Mouse (Mus musculus) CH12.LX (cell line): ENCODE measurements around the gene Slc6a12. TPM values are rescaled to one million over a fixed set of nuclear protein-coding genes. Genes with fewer than 3 reads are reported as not detected.
"Not testable (repeated sequence)": the region's sequence is repeated elsewhere in the genome, so short reads cannot be mapped to it uniquely, and the experiment has no call there.

Experiments
- DNase-seq: peaks from one replicate; pipeline ENCODE4 v3.0.0-alpha.2; 2013; ENCODE audit errors: extremely low read depth
- H3K27ac ChIP-seq: 2 replicates; pipeline ENCODE4 v1.5.1; 2012; ENCODE audit warnings: low read depth, mild to moderate bottlenecking, control low read depth, moderate library complexity; ENCODE audit not compliant: insufficient read depth
- H3K27me3 ChIP-seq: replicated peaks from 2 replicates; pipeline ENCODE3; 2012; ENCODE audit warnings: inconsistent platforms
- H3K36me3 ChIP-seq, 2 experiments: replicated peaks in 1 of 2; 2 replicates each; pipeline versions ENCODE3 to v1.6.1; 2012; ENCODE audit warnings: inconsistent platforms in 1 of 2, low read length in 1 of 2, mild to moderate bottlenecking in 1 of 2, mixed read lengths in 1 of 2, moderate library complexity in 1 of 2; ENCODE audit not compliant: control insufficient read depth in 1 of 2, insufficient read depth in 1 of 2
- H3K4me1 ChIP-seq, 2 experiments: 2 replicates each; pipeline ENCODE4 v1.6.1; 2012; ENCODE audit warnings: inconsistent platforms in 1 of 2, moderate library complexity in 1 of 2; ENCODE audit not compliant: insufficient read depth in 2 of 2, control insufficient read depth in 1 of 2
- H3K4me2 ChIP-seq: 2 replicates; pipeline ENCODE4 v1.6.1; 2012; ENCODE audit warnings: low read depth, mild to moderate bottlenecking, control low read depth; ENCODE audit not compliant: poor library complexity, insufficient read depth, severe bottlenecking
- H3K4me3 ChIP-seq, 3 experiments: fragments of 150-350 bp in 1 of 3; sonication (generic) in 1 of 3; replicated peaks in 1 of 3; 2 replicates each; pipeline versions ENCODE3 to v1.5.1; 2011 to 2012; ENCODE audit warnings: low read depth in 2 of 3, low read length in 2 of 3, mild to moderate bottlenecking in 2 of 3, moderate library complexity in 2 of 3, control low read depth in 1 of 3, improper control_type of control experiment in 1 of 3, inconsistent platforms in 1 of 3, mixed read lengths in 1 of 3; ENCODE audit not compliant: poor library complexity in 1 of 3
- H3K79me2 ChIP-seq: replicated peaks from 2 replicates; pipeline ENCODE4 v1.6.1; 2012; ENCODE audit warnings: mild to moderate bottlenecking, moderate library complexity; ENCODE audit not compliant: control insufficient read depth, poor library complexity, insufficient read depth, severe bottlenecking; ENCODE audit errors: extremely low read depth
- H3K9ac ChIP-seq: 2 replicates; pipeline ENCODE4 v1.6.1; 2012; ENCODE audit warnings: low read depth, mild to moderate bottlenecking, control low read depth, moderate library complexity; ENCODE audit not compliant: insufficient read depth
- H3K9me3 ChIP-seq: replicated peaks from 2 replicates; pipeline ENCODE3; 2012; ENCODE audit warnings: low read length, inconsistent platforms, mixed read lengths
- CTCF ChIP-seq, 2 experiments: IDR thresholded peaks in 1 of 2; conservative IDR thresholded peaks in 1 of 2; 2 replicates each; pipeline ENCODE4 v1.5.1; 2011 to 2012; ENCODE audit warnings: low read depth in 2 of 2, low read length in 2 of 2, improper control_type of control experiment in 1 of 2, inconsistent platforms in 1 of 2, mild to moderate bottlenecking in 1 of 2, moderate library complexity in 1 of 2
- EP300 ChIP-seq: IDR thresholded peaks from 2 replicates; pipeline ENCODE4 v1.6.1; 2011; ENCODE audit warnings: low read length, improper control_type of control experiment
- GABPA ChIP-seq: IDR thresholded peaks from 2 replicates; pipeline ENCODE4 v1.6.1; 2012; ENCODE audit warnings: low read depth, low read length, improper control_type of control experiment, inconsistent platforms; ENCODE audit not compliant: insufficient replicate concordance
- HCFC1 ChIP-seq: IDR thresholded peaks from 2 replicates; pipeline ENCODE4 v1.6.1; 2012; ENCODE audit warnings: low read depth, mild to moderate bottlenecking, inconsistent platforms, low read length, improper control_type of control experiment
- IRF4 ChIP-seq: IDR thresholded peaks from 2 replicates; pipeline ENCODE4 v1.6.1; 2014; ENCODE audit warnings: low read depth, mild to moderate bottlenecking, inconsistent platforms, low read length, improper control_type of control experiment
- JUN ChIP-seq: IDR thresholded peaks from 2 replicates; pipeline ENCODE4 v1.6.1; 2011; ENCODE audit warnings: low read depth, mild to moderate bottlenecking, low read length, improper control_type of control experiment, moderate library complexity; ENCODE audit not compliant: insufficient read depth
- KAT2A ChIP-seq: IDR thresholded peaks from 2 replicates; pipeline ENCODE4 v1.6.1; 2012; ENCODE audit warnings: low read length, improper control_type of control experiment, inconsistent platforms; ENCODE audit not compliant: insufficient replicate concordance
- MAFK ChIP-seq: IDR thresholded peaks from 2 replicates; pipeline ENCODE4 v1.6.1; 2011; ENCODE audit warnings: low read length, improper control_type of control experiment; ENCODE audit not compliant: insufficient replicate concordance
- MAX ChIP-seq: IDR thresholded peaks from 2 replicates; pipeline ENCODE4 v1.6.1; 2011; ENCODE audit warnings: low read length, improper control_type of control experiment
- MAZ ChIP-seq: IDR thresholded peaks from 2 replicates; pipeline ENCODE4 v1.6.1; 2012; ENCODE audit warnings: low read depth, mild to moderate bottlenecking, inconsistent platforms, low read length, improper control_type of control experiment, moderate library complexity
- MEF2A ChIP-seq: IDR thresholded peaks from 2 replicates; pipeline ENCODE4 v1.6.1; 2014; ENCODE audit warnings: low read depth, mild to moderate bottlenecking, inconsistent platforms, low read length, improper control_type of control experiment, borderline replicate concordance
- NELFE ChIP-seq: IDR thresholded peaks from 2 replicates; pipeline ENCODE4 v1.6.1; 2011; ENCODE audit warnings: low read depth, low read length, improper control_type of control experiment
- NRF1 ChIP-seq: IDR thresholded peaks from 2 replicates; pipeline ENCODE4 v1.6.1; 2014; ENCODE audit warnings: low read depth, mild to moderate bottlenecking, inconsistent platforms, low read length, improper control_type of control experiment, moderate library complexity
- PAX5 ChIP-seq: IDR thresholded peaks from 2 replicates; pipeline ENCODE4 v1.6.1; 2012; ENCODE audit warnings: low read length, inconsistent platforms, mixed read lengths
- POLR2AphosphoS2 ChIP-seq: IDR thresholded peaks from 2 replicates; pipeline ENCODE4 v1.6.1; 2011; ENCODE audit warnings: low read depth, low read length, improper control_type of control experiment
- RAD21 ChIP-seq: IDR thresholded peaks from 2 replicates; pipeline ENCODE4 v1.6.1; 2011; ENCODE audit warnings: low read depth, mild to moderate bottlenecking, low read length, improper control_type of control experiment, moderate library complexity
- SIN3A ChIP-seq: IDR thresholded peaks from 2 replicates; pipeline ENCODE4 v1.6.1; 2012; ENCODE audit warnings: low read length, improper control_type of control experiment, inconsistent platforms
- SMC3 ChIP-seq: IDR thresholded peaks from 2 replicates; pipeline ENCODE4 v1.6.1; 2011; ENCODE audit warnings: low read depth, low read length, improper control_type of control experiment
- TBP ChIP-seq: conservative IDR thresholded peaks from 2 replicates; pipeline ENCODE4 v1.6.1; 2011; ENCODE audit warnings: low read depth, low read length, improper control_type of control experiment
- TCF12 ChIP-seq: IDR thresholded peaks from 2 replicates; pipeline ENCODE4 v1.6.1; 2014; ENCODE audit warnings: low read depth, mild to moderate bottlenecking, inconsistent platforms, low read length, improper control_type of control experiment
- USF1 ChIP-seq: IDR thresholded peaks from 2 replicates; pipeline ENCODE4 v1.6.1; 2014; ENCODE audit warnings: low read depth, mild to moderate bottlenecking, inconsistent platforms, low read length, improper control_type of control experiment
- ZC3H11A ChIP-seq: IDR thresholded peaks from 2 replicates; pipeline ENCODE4 v1.6.1; 2012; ENCODE audit warnings: low read depth, mild to moderate bottlenecking, inconsistent platforms, low read length, improper control_type of control experiment
- ZNF384 ChIP-seq: IDR thresholded peaks from 2 replicates; pipeline ENCODE4 v1.6.1; 2012; ENCODE audit warnings: low read depth, low read length, improper control_type of control experiment, inconsistent platforms
- dilution Hi-C: fragments of 300-500 bp; cut with MboI; formaldehyde crosslinking; loops from 2 replicates; pipeline ENCODE4 v1.14.3; 2020; ENCODE audit warnings: low sequenced_read_pairs; ENCODE audit not compliant: extremely low pct_unique_long_range_greater_than_20kb, extremely low pct_ligation_motif_present
- in situ Hi-C: fragments of 300-500 bp; cut with MboI; formaldehyde crosslinking; loops from 3 replicates; pipeline ENCODE4 v1.14.3; 2019; ENCODE audit warnings: low sequenced_read_pairs, low pct_ligation_motif_present, low pct_unique_long_range_greater_than_20kb, mixed read lengths
- polyA plus RNA-seq: library from polyadenylated mRNA; unstranded; fragments of >175 nt; gene quantifications from 2 replicates; pipeline ENCODE4 v1.2.1, GENCODE M21; 2012; ENCODE audit warnings: low read depth; ENCODE audit not compliant: insufficient read length
- total RNA-seq, 2 experiments: library from RNA; depleted of rRNA; stranded (reverse); fragments of 300-350 nt in 1 of 2; fragments of >200 nt in 1 of 2; gene quantifications; 2 replicates each; pipeline ENCODE4 v1.2.3; 2012 to 2014

Slc6a12 gene
- total and polyA plus RNA-seq, 3 experiments = 0.55 to 2.5 (median 2.5) TPM

DNA sequence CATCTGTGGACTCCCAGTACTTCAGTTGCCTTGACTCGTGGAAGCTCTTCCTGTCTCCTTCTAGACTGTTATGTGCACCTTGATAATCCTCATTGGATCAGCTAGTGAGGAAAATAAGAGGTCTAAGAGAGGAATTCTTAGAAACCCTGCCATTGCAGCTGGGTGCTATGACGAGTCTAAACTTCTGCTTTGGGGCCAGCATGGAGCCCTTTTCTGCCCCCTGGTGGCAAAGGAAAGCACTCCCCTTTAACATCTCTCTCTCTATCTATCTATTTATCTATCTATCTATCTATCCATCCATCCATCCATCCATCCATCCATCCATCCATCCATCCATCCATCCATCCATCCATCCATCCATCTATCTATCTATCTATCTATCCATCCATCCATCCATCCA, 23.7 kb downstream of the Slc6a12 start:
- H3K27me3 ChIP-seq, H3K79me2 ChIP-seq, dilution Hi-C loops, H3K4me2 ChIP-seq, H3K9me3 ChIP-seq: not testable (repeated sequence)
- peaks cover 0 to 25% of the 10 kb centered on the region in 2 experiments; a peak in 3 of 4 replicates for H3K4me1 ChIP-seq
- peak; percentile 74 for DNase-seq
- in situ Hi-C loops = loop anchor here (5.0 to 10.0 kb wide), 3 partner anchors 34 to 392 kb away; partner anchors contain the start of gene Pex26
- peaks cover 0 to 15% of the 10 kb centered on the region in 2 experiments for H3K36me3 ChIP-seq
- peak; percentile 65 for TF ChIP-seq RAD21
- TF ChIP-seq ZC3H11A = 0 out of 2 replicates have a peak, but pooled peaks have one; percentile 11
- peak; percentile 89 for TF ChIP-seq SMC3
- peak; percentile 47 to 82 for TF ChIP-seq CTCF (conservative IDR thresholded peaks at IDR 0.05 in 1 of 2, IDR thresholded peaks at IDR 0.05 in 1 of 2; ENCODE audit: low read depth in 2 of 2, low read length in 2 of 2)
- TF ChIP-seq, all 38 proteins: peak for 4; not testable (repeated sequence) for 34
- H3K9ac ChIP-seq, H3K4me3 ChIP-seq, H3K27ac ChIP-seq: not testable (repeated sequence)

- H3K4me1 ChIP-seq = peaks cover 0 to 25% of the 10 kb centered on the region in 2 experiments; a peak in 3 of 4 replicates
- H3K4me2 ChIP-seq = no peak overlapping the region
- no peaks in the 10 kb centered on the region for H3K79me2 ChIP-seq
- no peak for TF ChIP-seq ZNF384
- no peak for TF ChIP-seq SMC3
- TF ChIP-seq MAZ = no peak
- TF ChIP-seq POLR2AphosphoS2 = no peak
- no peak for TF ChIP-seq KAT2A
- TF ChIP-seq MAX = no peak
- no peak for TF ChIP-seq USF1
- TF ChIP-seq EP300 = no peak
- TF ChIP-seq PAX5 = no peak
- H3K27me3 ChIP-seq = no peaks in the 10 kb centered on the region
- no peak for DNase-seq
- H3K27ac ChIP-seq = no peak overlapping the region
- H3K9me3 ChIP-seq = no peaks in the 10 kb centered on the region
- in situ Hi-C loops (loop anchor here (5.0 to 10.0 kb wide), 3 partner anchors 35 to 392 kb away; partner anchors contain the start of gene Pex26), dilution Hi-C loops (no loop called here)
- peaks cover 0 to 12% of the 10 kb centered on the region in 2 experiments for H3K36me3 ChIP-seq
- no peak overlapping the region for H3K4me3 ChIP-seq
- H3K9ac ChIP-seq = no peak overlapping the region
These were observed 24.2 kb downstream of the Slc6a12 start for GRCm38 (mm10) chr6:121367099-121367498.

- dilution Hi-C loops = no loop called here
- H3K4me3 ChIP-seq = no peak overlapping the region
- peaks cover 8% of the 10 kb centered on the region for H3K27me3 ChIP-seq
- no peak for DNase-seq
- no peak overlapping the region for H3K9ac ChIP-seq
- H3K27ac ChIP-seq = no peak overlapping the region
- in situ Hi-C loops = no loop called here
- no peak overlapping the region for H3K4me2 ChIP-seq
- peaks cover 0 to 23% of the 10 kb centered on the region in 2 experiments; a peak in 3 of 4 replicates for H3K4me1 ChIP-seq
- no peaks in the 10 kb centered on the region for H3K36me3 ChIP-seq
- no peaks in the 10 kb centered on the region for H3K79me2 ChIP-seq
- H3K9me3 ChIP-seq = no peaks in the 10 kb centered on the region
- no peak for TF ChIP-seq GABPA
- no peak for TF ChIP-seq TCF12
- no peak for TF ChIP-seq IRF4
- no peak for TF ChIP-seq NRF1
- TF ChIP-seq MAZ = no peak
- no peak for TF ChIP-seq NELFE
- no peak for TF ChIP-seq MAFK
- TF ChIP-seq MEF2A = no peak
- TF ChIP-seq CTCF (conservative IDR thresholded peaks at IDR 0.05 in 1 of 2, IDR thresholded peaks at IDR 0.05 in 1 of 2; ENCODE audit: low read depth in 2 of 2, low read length in 2 of 2) = no peak
- no peak for TF ChIP-seq JUN
- no peak for TF ChIP-seq MAX
- no peak for TF ChIP-seq SIN3A
- TF ChIP-seq TBP = no peak
- TF ChIP-seq HCFC1 = no peak
These were observed 28.5 kb downstream of the Slc6a12 start for GRCm38 (mm10) chr6:121371197-121371980.
